Mouse (Mus musculus): ENCODE measurements around the gene Zfp945. TPM values are rescaled to one million over a fixed set of nuclear protein-coding genes. Genes with fewer than 3 reads are reported as not detected.

Zfp945 gene
- 22.6 TPM for polyA plus RNA-seq (2014; fragmentation: Illumina TruSeq; extraction: RNeasy Lipid Tissue Mini Kit (QIAGEN cat#74804); ENCODE audit: low replicate concordance)

DNA sequence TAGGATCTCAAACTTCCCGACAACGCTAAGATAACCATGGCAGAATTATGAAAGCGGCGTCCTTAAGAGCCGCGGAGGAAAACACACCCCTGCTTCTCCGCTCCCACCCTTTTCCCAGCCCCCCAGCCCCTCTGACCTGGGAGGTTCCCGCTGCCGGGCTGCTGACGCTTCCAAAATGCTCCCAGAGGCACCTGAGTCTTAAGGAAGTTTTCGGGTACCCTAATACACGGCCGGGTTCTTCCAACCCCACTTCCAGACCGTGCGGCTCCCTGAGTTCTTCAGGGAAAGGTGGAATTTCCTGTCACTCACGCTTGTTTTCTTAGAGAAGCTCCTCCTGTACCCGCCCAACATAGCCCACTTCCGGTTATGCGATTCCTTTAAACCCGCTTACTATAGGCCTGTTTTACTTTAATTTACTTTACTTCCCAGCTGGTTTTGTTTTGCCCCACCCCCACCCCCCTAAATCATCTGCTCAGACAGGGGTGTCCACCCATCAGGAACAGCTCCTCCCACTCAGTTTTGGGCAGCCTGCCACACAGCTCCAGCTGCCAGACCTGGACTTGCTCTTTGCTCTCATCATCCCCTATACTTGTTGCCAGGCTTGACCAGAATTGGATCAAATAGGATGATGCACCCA is at the start of gene Zfp945:
Zfp945 (minus strand) TSS at position 290 of the 637 bp plus-strand sequence.

Other genes with a start within 250 kb of the Zfp945 start
- gene Vmn2r113, start 75.8 kb upstream of the Zfp945 start, polyA plus RNA-seq (2014; fragmentation: Illumina TruSeq; extraction: RNeasy Lipid Tissue Mini Kit (QIAGEN cat#74804); ENCODE audit: low replicate concordance): not detected
- gene Vmn2r-ps130, start 194.0 kb upstream of the Zfp945 start, polyA plus RNA-seq (2014; fragmentation: Illumina TruSeq; extraction: RNeasy Lipid Tissue Mini Kit (QIAGEN cat#74804); ENCODE audit: low replicate concordance): not detected

Measured in small intestine, adult 10 weeks (tissue).